Mouse (Mus musculus): ENCODE data around the gene Rxrb. TPM values are rescaled to one million over a fixed set of nuclear protein-coding genes. Genes with fewer than 3 reads are reported as not detected.

The Rxrb gene
- polyA plus RNA-seq, 1 experiment from 2014 or later, result 54.8 TPM

- H3K27me3 ChIP-seq, result peaks cover 24% of the 10 kb centered on the region
- H3K9ac ChIP-seq, result no peak overlapping the region
- H3K9me3 ChIP-seq, result no peaks in the 10 kb centered on the region
- H3K4me3 ChIP-seq (replicated peaks), result no peak overlapping the region
- no peak for ATAC-seq (ENCODE audit: low FRiP score)
- no peaks in the 10 kb centered on the region for H3K36me3 ChIP-seq (replicated peaks)
- 90% methylated on average over 11 of the region's 11 CpGs for WGBS
- H3K27ac ChIP-seq, result no peak overlapping the region
- H3K4me2 ChIP-seq, result no peak overlapping the region
- peaks cover 23% of the 10 kb centered on the region for H3K4me1 ChIP-seq
Measured at GRCm38 (mm10) chr17:34079002-34079401, 47.4 kb downstream of the Rxrb start.

- Histone ChIP-seq H3K36me3 (replicated peaks) (no peaks in the 10 kb centered on the region), H3K4me3 (replicated peaks) (no peak overlapping the region), H3K4me1 (peaks cover 23% of the 10 kb centered on the region), H3K9me3 (no peaks in the 10 kb centered on the region), H3K9ac (no peak overlapping the region), H3K27ac (no peak overlapping the region), H3K27me3 (peaks cover 19% of the 10 kb centered on the region), H3K4me2 (no peak overlapping the region)
- 19% methylated on average over 5 of the region's 5 CpGs for WGBS
- ATAC-seq (ENCODE audit: low FRiP score), result peak; percentile 67
Measured at GRCm38 (mm10) chr17:34079621-34080020, 48.0 kb downstream of the Rxrb start.

GRCm38 (mm10) chr17:34083104-34083503, 51.5 kb downstream of the Rxrb start:
- peak overlapping the region; percentile 8; the same call in 1 of the 2 replicates for H3K4me2 ChIP-seq
- no peak overlapping the region for H3K4me3 ChIP-seq (replicated peaks)
- no peak overlapping the region for H3K9ac ChIP-seq
- H3K27me3 ChIP-seq, result no peaks in the 10 kb centered on the region
- H3K9me3 ChIP-seq, result no peaks in the 10 kb centered on the region
- no peaks in the 10 kb centered on the region for H3K36me3 ChIP-seq (replicated peaks)
- H3K27ac ChIP-seq, result no peak overlapping the region
- no peak for ATAC-seq (ENCODE audit: low FRiP score)
- 4% methylated on average over 8 of the region's 8 CpGs for WGBS
- H3K4me1 ChIP-seq, result peaks cover 10% of the 10 kb centered on the region

GRCm38 (mm10) chr17:34087386-34087785, 55.8 kb downstream of the Rxrb start:
- H3K27ac ChIP-seq, result no peak overlapping the region
- no peaks in the 10 kb centered on the region for H3K9me3 ChIP-seq
- H3K4me2 ChIP-seq, result no peak overlapping the region
- 28% methylated on average over 2 of the region's 2 CpGs for WGBS
- H3K27me3 ChIP-seq, result no peaks in the 10 kb centered on the region
- peaks cover 10% of the 10 kb centered on the region for H3K4me1 ChIP-seq
- ATAC-seq (ENCODE audit: low FRiP score), result no peak
- H3K4me3 ChIP-seq (replicated peaks), result no peak overlapping the region
- no peak overlapping the region for H3K9ac ChIP-seq
- no peaks in the 10 kb centered on the region for H3K36me3 ChIP-seq (replicated peaks)

MicroRNA genes within 50 kb of the gene (microRNA counts, 519-probe panel; counts per million panel counts)
- microRNA mmu-miR-219, result 2,532 counts per million, percentile 17 among the panel's probes with 10 or more counts

Small RNA genes within 50 kb of the gene (microRNA-seq; reads per million reads assigned to microRNA genes)
- gene Mir219a-1 (2.9 reads per million, percentile 6 among the genes with 10 or more reads in this experiment), gene Mir219c (not detected)

Other genes starting within 250 kb of the Rxrb start
- 11.4 and 13.3 TPM in 2 replicates for gene Angptl4, start 250.0 kb upstream of the Rxrb start, polyA plus RNA-seq (2016; fragmentation: Nextera tagmentation; extraction: Ambion mirVana)
- gene Kank3, start 221.3 kb upstream of the Rxrb start, polyA plus RNA-seq (2016; fragmentation: Nextera tagmentation; extraction: Ambion mirVana), result 27.3 and 27.8 TPM in 2 replicates
- 686 and 713 TPM in 2 replicates for gene Rps28, start 207.2 kb upstream of the Rxrb start, polyA plus RNA-seq (2016; fragmentation: Nextera tagmentation; extraction: Ambion mirVana)
- gene Ndufa7, start 207.2 kb upstream of the Rxrb start, polyA plus RNA-seq (2016; fragmentation: Nextera tagmentation; extraction: Ambion mirVana), result 371 and 397 TPM in 2 replicates
- gene Cd320, start 188.7 kb upstream of the Rxrb start, polyA plus RNA-seq (2016; fragmentation: Nextera tagmentation; extraction: Ambion mirVana), result 54.7 and 55.1 TPM in 2 replicates
- gene Gm7029, start 158.0 kb upstream of the Rxrb start, polyA plus RNA-seq (2016; fragmentation: Nextera tagmentation; extraction: Ambion mirVana), result not detected in 2 replicates
- 5.4 and 7.4 TPM in 2 replicates for gene Kifc1, start 141.2 kb upstream of the Rxrb start, polyA plus RNA-seq (2016; fragmentation: Nextera tagmentation; extraction: Ambion mirVana)
- not detected in 2 replicates for gene Platr17, start 126.7 kb upstream of the Rxrb start, polyA plus RNA-seq (2016; fragmentation: Nextera tagmentation; extraction: Ambion mirVana)
- gene Daxx, start 122.4 kb upstream of the Rxrb start, polyA plus RNA-seq (2016; fragmentation: Nextera tagmentation; extraction: Ambion mirVana), result 67.9 and 68.2 TPM in 2 replicates
- gene Tapbp, start 115.9 kb upstream of the Rxrb start, polyA plus RNA-seq (2016; fragmentation: Nextera tagmentation; extraction: Ambion mirVana), result 16.1 and 19.5 TPM in 2 replicates
- gene Zbtb22, start 115.9 kb upstream of the Rxrb start, polyA plus RNA-seq (2016; fragmentation: Nextera tagmentation; extraction: Ambion mirVana), result 23.1 and 23.5 TPM in 2 replicates
- gene Rgl2, start 102.3 kb upstream of the Rxrb start, polyA plus RNA-seq (2016; fragmentation: Nextera tagmentation; extraction: Ambion mirVana), result 53.7 and 55.9 TPM in 2 replicates
- 198 and 201 TPM in 2 replicates for gene Pfdn6, start 91.5 kb upstream of the Rxrb start, polyA plus RNA-seq (2016; fragmentation: Nextera tagmentation; extraction: Ambion mirVana)
- 40.1 and 41.9 TPM in 2 replicates for gene Wdr46, start 91.2 kb upstream of the Rxrb start, polyA plus RNA-seq (2016; fragmentation: Nextera tagmentation; extraction: Ambion mirVana)
- 5.0 and 7.1 TPM in 2 replicates for gene B3galt4, start 80.3 kb upstream of the Rxrb start, polyA plus RNA-seq (2016; fragmentation: Nextera tagmentation; extraction: Ambion mirVana)
- gene Vps52, start 76.0 kb upstream of the Rxrb start, polyA plus RNA-seq (2016; fragmentation: Nextera tagmentation; extraction: Ambion mirVana), result 58.4 and 63.5 TPM in 2 replicates
- gene Rps18, start 75.8 kb upstream of the Rxrb start, polyA plus RNA-seq (2016; fragmentation: Nextera tagmentation; extraction: Ambion mirVana), result 934 and 1,034 TPM in 2 replicates
- 23.3 and 28.2 TPM in 2 replicates for gene H2-K1, start 31.5 kb upstream of the Rxrb start, polyA plus RNA-seq (2016; fragmentation: Nextera tagmentation; extraction: Ambion mirVana)
- 19.1 and 23.6 TPM in 2 replicates for gene Ring1, start 7.1 kb upstream of the Rxrb start, polyA plus RNA-seq (2016; fragmentation: Nextera tagmentation; extraction: Ambion mirVana)
- 92.8 and 103 TPM in 2 replicates for gene H2-Ke6, start 3.8 kb upstream of the Rxrb start, polyA plus RNA-seq (2016; fragmentation: Nextera tagmentation; extraction: Ambion mirVana)
- gene Slc39a7, start 130 bp upstream of the Rxrb start, polyA plus RNA-seq (2016; fragmentation: Nextera tagmentation; extraction: Ambion mirVana), result 160 and 166 TPM in 2 replicates
- gene Col11a2, start 7.6 kb downstream of the Rxrb start, polyA plus RNA-seq (2016; fragmentation: Nextera tagmentation; extraction: Ambion mirVana), result 1.4 and 2.5 TPM in 2 replicates
- 0.27 and 0.41 TPM in 2 replicates for gene H2-Oa, start 60.5 kb downstream of the Rxrb start, polyA plus RNA-seq (2016; fragmentation: Nextera tagmentation; extraction: Ambion mirVana)
- gene H2-DMa, start 87.7 kb downstream of the Rxrb start, polyA plus RNA-seq (2016; fragmentation: Nextera tagmentation; extraction: Ambion mirVana), result 9.1 and 9.6 TPM in 2 replicates
- 138 and 146 TPM in 2 replicates for gene Brd2, start 90.8 kb downstream of the Rxrb start, polyA plus RNA-seq (2016; fragmentation: Nextera tagmentation; extraction: Ambion mirVana)
- not detected in 2 replicates for gene H2-DMb2, start 111.5 kb downstream of the Rxrb start, polyA plus RNA-seq (2016; fragmentation: Nextera tagmentation; extraction: Ambion mirVana)
- gene H2-DMb1, start 121.3 kb downstream of the Rxrb start, polyA plus RNA-seq (2016; fragmentation: Nextera tagmentation; extraction: Ambion mirVana), result 0.38 and 0.69 TPM in 2 replicates
- 1.3 and 2.2 TPM in 2 replicates for gene Tap1, start 155.7 kb downstream of the Rxrb start, polyA plus RNA-seq (2016; fragmentation: Nextera tagmentation; extraction: Ambion mirVana)
- 0.78 and 1.1 TPM in 2 replicates for gene Psmb9, start 156.0 kb downstream of the Rxrb start, polyA plus RNA-seq (2016; fragmentation: Nextera tagmentation; extraction: Ambion mirVana)
- 0.53 and 1.7 TPM in 2 replicates for gene Psmb8, start 165.9 kb downstream of the Rxrb start, polyA plus RNA-seq (2016; fragmentation: Nextera tagmentation; extraction: Ambion mirVana)
- gene Tap2, start 171.7 kb downstream of the Rxrb start, polyA plus RNA-seq (2016; fragmentation: Nextera tagmentation; extraction: Ambion mirVana), result 0.47 and 1.1 TPM in 2 replicates
- not detected in 2 replicates for gene H2-Ob, start 207.1 kb downstream of the Rxrb start, polyA plus RNA-seq (2016; fragmentation: Nextera tagmentation; extraction: Ambion mirVana)
- 1.9 and 2.5 TPM in 2 replicates for gene H2-Ab1, start 225.9 kb downstream of the Rxrb start, polyA plus RNA-seq (2016; fragmentation: Nextera tagmentation; extraction: Ambion mirVana)